Mouse (Mus musculus) cerebellum, postnatal 14 days (tissue): ENCODE data around the gene Rplp0.
"Not testable (repeated sequence)": the region's sequence is repeated elsewhere in the genome, so short reads cannot be mapped to it uniquely, and the experiment has no call there.

Source experiments
- DNase-seq, 2 experiments: peaks; one replicate each; pipeline ENCODE4 v3.0.0; 2021; ENCODE audit warnings: mixed read lengths in 2 of 2

The Rplp0 gene

DNA sequence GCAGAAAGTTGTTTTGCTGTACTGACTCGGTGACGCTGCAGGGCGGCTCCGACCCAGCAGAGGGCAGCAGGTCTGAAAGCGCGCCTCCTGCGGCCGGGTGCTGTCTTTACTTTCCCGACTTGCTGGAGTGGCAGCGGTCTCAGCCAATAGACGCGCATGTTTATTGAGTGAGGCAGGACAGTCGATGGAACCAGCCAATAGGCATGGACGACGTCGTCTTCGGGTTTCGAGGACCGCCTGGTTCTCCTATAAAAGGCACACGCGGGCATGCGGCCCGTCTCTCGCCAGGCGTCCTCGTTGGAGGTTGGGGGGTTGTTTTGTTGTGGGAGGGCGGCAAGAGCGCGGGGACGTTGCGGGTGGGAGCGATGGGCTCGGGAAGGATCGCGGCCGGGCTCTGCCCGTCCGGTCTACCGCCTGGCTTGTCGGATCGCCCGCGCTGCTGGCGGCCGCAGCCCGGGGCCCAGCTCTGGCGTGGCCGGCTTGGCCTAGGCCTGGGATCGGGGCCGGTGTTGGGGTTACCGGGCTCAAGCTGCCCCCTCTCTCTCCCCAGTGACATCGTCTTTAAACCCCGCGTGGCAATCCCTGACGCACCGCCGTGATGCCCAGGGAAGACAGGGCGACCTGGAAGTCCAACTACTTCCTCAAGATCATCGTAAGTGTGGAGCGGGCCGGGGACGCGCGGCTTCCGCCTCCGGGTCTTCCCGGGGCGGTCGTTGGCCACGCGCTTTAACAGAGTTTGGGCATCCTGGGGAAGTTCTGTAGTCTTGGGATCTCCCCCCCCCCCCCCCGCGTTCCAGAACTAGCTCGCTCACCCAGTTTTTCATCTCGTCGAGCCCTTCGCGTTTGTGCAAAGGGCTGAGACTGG is at the start of gene Rplp0:
TSS of gene Rplp0 (plus strand) at position 231 of the 865 bp plus-strand sequence.
- DNase-seq, result peak; percentile 100

DNA sequence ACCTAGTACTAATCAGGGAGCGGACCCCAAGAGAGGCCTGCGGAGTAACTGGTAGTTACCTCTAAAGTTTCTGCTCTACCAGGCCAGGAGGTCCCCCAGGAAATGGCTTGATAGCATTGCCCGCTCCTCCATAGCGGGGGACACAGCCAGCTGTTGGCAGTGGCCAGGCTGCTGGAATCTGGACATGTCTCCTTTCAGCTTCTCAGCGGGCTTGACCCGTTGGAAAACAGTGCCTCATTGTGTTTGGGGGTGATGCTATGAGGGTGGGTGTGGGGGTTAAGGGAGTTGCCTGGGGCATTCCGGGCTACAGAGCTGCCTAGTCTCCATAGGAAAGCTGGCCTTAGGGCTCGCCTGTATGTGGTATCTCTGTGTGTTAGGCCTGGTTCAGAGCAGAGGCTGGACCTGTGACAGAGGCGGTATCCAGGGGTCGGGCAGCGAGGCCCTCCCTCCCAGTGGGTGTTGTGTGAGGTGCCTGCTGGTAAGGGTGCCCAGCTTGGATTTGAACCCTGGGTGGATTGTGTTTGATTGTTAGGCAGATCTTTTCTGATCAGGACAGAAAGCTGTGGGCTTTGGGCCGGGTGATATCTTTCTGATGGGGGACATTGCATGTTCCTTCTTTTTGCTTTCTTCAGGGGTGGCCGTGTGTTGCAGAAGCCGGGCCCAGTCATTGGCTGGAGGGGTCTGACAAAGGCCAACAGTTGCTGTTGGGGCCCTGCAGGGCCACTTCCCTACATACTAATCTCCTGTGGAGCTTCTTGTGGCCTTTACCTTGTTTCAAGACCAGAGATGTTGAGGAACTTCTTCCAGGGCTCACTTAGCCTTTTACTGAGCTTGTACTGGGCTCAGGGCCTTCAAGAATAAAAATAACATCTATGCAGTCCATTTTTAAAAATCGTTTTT is 49.2 kb upstream of the Rplp0 start:
- DNase-seq, result no peak

DNA sequence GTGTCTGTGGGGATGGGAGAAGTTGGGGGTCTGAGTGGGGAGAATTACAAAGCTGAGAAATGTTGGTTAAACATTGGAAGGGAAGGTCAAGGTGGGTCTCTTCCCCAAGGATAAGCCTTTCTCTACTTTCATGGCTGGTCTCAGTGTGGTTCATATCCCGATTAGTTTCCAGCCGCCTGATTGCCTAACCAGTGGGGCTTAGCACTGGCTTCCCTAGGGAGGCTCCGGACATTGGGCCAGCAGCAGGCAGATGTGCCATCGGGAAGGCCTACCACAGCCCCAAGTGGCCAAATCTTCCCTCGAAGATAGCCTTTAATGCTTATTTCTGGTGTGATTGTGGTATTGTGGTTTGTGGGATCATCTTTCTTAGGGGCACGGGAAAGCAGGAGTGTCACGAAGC is 46.9 kb upstream of the Rplp0 start:
- DNase-seq, result no peak

DNA sequence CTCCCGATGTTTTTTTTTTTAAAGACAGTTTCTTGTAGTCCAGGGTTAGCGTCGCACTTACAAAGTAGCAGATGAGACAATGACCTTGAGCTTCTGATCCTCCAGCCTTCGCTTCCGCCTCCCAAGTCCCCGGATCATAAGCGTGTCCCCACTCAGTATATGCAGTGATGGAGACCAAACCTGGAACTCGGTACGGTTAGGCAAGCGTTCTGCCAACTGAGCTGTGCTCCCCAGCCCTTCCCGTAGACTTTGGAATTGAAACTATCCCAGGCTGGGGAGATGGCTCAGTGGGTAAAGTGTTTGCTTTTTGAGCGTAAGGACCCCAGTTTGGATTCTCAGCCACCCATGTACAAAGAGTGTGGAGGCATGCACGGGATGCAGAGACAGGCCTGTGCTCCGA is 46.0 kb upstream of the Rplp0 start:
- DNase-seq, result no peak

DNA sequence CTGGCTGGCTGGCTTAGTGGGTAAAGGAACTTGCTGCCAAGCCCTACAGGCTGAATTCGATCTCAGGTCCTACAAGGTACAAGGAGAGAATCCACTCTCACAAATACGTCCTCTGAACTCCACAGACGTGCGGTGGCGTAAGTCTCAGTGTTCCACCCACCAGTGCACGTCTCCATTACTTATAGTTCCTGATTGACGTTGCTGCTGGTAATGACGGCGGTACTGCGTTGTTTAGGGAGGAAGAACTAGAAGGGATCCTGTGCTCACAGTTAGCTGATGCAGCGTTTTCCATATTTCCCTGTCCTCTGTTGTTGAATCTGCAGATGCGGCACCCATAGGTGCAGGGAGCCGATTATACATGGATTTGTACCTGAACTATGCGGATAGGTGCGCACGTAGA is 45.5 kb upstream of the Rplp0 start:
- DNase-seq, result no peak

GRCm38 (mm10) chr5:115514346-115514745 is 44.9 kb upstream of the Rplp0 start:
- DNase-seq, result no peak

DNA sequence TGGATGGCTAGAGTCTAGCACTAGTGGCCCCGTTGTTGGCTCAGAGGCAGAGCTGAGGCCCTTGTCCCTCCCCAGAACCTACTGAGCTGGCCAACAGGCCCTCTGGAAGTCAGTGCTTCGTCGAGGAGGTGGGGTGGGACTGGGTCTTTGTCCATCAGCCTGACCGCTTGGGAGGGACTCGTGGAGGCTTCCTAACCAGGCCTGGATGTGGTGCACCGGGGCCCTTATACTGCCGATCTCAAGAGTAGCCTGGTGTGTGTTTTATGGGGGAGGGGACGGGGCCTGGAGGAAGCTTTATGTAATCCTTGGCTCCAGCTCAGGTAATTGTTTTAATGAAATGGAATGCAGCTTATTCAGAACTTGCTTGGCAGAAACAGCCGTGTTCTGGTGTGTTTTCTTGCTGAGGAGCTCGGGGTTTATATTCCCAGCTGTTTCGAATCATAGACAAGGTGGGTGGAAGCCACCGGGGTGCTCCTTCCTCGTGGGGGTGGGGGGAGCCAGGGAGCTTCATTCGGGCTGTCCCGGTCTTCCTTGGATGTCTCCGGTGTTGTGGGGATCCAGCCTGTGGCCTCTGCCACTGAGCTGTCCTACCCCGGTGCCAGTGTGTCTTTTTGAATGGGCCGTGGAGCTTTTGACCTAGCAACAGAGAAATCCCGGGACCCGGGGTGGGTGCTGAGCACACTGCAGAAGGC is 44.2 kb upstream of the Rplp0 start:
- no peak for DNase-seq

- DNase-seq, result no peak
Measured at GRCm38 (mm10) chr5:115516081-115516907, 43.0 kb upstream of the Rplp0 start.

GRCm38 (mm10) chr5:115516908-115517307 is 42.4 kb upstream of the Rplp0 start:
- no peak for DNase-seq

DNA sequence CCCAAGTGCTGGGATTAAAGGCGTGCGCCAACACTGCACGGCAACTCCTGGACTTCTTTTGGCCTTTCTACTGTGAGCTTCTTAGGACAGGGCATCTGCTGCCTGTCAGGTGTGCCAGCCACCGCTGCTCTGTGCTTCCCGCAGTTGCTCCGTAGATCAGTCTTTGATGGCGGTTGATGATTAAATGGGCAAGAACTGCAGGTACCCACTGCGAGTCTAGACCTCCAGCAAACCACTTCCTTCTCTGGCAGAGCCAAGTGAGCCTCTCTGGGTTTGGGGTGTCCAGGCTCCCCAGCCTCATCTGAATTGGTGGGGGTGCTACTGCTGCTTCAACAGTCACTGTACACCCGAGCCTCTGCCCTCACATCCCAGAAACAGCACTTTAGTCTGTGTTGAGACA is 41.8 kb upstream of the Rplp0 start:
- no peak for DNase-seq

GRCm38 (mm10) chr5:115518214-115518613 is 41.1 kb upstream of the Rplp0 start:
- DNase-seq, result not testable (repeated sequence)

GRCm38 (mm10) chr5:115520325-115520869 is 38.9 kb upstream of the Rplp0 start:
- DNase-seq, result peak; percentile 51 to 54

- no peak for DNase-seq
Measured at GRCm38 (mm10) chr5:115521553-115522461, 37.5 kb upstream of the Rplp0 start.

DNA sequence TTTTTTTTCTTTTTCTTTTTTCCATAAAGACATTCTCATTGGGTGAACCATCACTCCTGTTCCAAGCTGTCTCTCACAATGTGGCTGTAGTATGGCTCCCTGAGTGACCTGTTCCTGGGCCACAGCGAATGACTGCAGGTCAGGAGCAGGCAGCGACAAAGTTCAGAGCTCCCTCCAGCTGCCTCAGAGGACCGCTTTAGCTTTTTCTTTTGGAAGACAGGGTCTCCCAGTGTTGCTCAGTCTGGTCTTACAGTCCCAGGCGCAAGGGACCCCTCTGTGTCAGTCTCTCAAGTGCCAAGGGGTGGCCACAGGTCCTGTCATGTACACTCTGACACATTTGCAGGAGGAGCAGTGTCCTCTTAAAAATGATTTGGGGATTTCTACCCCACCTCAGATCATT is 36.7 kb upstream of the Rplp0 start:
- DNase-seq, result no peak

DNA sequence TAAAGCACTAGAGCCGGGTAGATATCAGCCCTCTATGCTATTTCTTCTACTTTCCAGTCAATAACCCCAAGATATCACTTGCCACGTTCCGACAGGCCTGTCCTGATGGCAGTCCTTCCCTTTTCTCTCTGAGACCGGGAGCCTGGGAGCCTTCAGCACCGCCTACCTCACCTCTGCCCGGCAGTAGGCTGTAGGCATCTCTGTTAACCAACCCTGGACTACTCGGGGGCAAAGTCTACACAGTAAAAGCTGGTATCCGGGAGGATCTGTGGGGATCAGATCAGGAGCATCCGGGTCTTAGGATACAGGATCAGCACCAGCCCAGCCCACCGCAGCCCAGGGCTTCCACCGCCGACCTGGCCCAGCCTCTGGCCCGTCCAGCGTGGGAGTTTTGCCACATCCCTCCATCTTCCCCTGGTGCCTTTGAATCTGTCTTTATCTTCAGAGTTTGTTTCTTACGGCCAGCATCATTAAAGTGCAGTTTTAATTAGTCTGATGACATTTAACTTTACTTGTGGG is 36.2 kb upstream of the Rplp0 start:
- DNase-seq, result no peak

DNA sequence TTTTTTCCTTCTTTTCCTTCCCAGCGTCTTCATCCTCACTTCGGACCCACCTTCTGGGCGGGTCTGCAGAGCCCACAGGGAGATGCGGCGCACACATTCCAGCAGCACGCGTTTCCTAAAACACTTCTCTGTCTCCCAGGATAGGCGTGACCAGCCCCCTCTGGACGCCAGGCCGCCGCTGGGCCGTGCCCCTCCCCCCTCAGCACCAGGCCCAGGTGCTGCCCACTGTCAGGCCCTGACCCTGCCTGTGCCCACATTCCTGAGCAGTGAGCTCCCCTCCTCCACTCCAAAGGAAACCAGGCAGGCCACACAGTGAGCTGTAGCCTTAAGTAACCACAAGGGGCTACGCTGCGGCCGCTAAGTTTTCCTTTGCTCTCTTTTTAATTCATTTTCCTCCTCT is 35.3 kb upstream of the Rplp0 start:
- DNase-seq, result no peak

- no peak for DNase-seq
Measured at GRCm38 (mm10) chr5:115524471-115524870, 34.8 kb upstream of the Rplp0 start.

GRCm38 (mm10) chr5:115525416-115525815 is 33.9 kb upstream of the Rplp0 start:
- no peak for DNase-seq

DNA sequence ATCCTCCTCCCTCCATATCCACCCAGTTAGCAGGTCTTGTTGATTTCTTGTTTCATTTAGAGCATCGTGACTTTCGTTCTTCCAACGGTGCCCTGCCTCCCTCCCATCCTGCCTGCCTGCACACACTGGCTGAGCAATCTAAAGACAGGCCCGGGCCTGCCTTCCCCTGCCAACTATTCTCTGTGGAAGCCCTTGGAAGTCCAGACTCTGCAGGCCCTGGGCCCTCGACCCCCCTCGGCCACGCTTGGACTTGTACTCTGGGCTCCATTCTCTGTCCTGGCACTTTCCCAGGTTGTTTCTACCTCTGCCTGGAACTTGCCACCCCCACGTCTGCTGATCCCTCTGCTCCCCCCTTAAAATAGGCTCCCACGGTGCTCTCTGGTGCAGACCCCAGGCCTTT is 33.3 kb upstream of the Rplp0 start:
- DNase-seq, result peak in 1 of 2 experiments; percentile 50

DNA sequence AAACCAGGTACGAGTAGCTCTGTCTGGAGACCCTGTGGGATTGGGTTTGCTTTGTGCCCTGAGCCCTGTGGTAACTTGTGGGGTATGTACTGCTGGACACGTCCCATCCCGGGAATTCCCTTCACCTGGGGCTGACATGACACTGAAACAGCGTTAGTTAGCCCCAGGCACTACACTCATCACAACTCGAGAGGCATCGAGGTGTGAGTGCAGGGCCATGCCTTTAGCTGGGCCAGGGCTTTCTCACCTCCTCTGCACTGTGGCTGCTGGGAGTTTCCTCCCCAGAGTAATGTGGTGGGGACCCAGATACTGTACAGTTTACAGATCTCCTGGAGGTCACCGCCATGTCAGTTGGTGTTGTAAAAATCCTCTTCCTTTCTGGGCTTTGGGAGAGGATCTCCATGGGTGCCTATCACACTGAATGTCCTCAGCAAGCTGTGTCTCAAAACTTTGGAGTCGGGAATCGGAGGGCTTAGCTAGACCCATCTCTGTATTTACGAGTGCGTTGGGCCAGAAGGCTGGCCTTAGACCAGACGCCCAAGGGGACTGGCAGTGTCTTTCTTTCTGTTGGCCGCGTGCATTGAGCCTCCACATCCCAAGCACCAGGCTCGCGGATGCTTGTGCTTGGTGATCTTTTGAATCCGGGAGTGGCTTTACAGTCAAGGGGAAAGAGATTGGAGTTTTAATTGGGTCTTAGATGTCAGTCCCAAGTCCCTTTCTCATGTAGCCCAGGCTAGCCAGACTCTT is 32.6 kb upstream of the Rplp0 start:
- DNase-seq, result peak in 1 of 2 experiments; percentile 67
